Mouse (Mus musculus): ENCODE measurements around the gene Nt5c3b. TPM values are rescaled to one million over a fixed set of nuclear protein-coding genes. Genes with fewer than 3 reads are reported as not detected.

Gene Nt5c3b
- polyA plus RNA-seq, 1 experiment from 2014 or later: 167 TPM

Small RNAs within 50 kb of the gene (microRNA-seq; reads per million reads assigned to microRNA genes)
- gene Gm27374 (not detected), gene Mir7116 (0.74 reads per million)

Other genes with a start within 250 kb of the Nt5c3b start
- not detected in 2 replicates for gene Krt9, start 248.6 kb downstream of the Nt5c3b start, polyA plus RNA-seq (2015; fragmentation: Nextera tagmentation; extraction: Ambion mirVana)
- 574 and 670 TPM in 2 replicates for gene Krt14, start 234.3 kb downstream of the Nt5c3b start, polyA plus RNA-seq (2015; fragmentation: Nextera tagmentation; extraction: Ambion mirVana)
- gene Krt16, start 192.9 kb downstream of the Nt5c3b start, polyA plus RNA-seq (2015; fragmentation: Nextera tagmentation; extraction: Ambion mirVana): 0.33 and 0.45 TPM in 2 replicates
- gene Krt17, start 180.8 kb downstream of the Nt5c3b start, polyA plus RNA-seq (2015; fragmentation: Nextera tagmentation; extraction: Ambion mirVana): 161 and 186 TPM in 2 replicates
- 0.20 and 0.25 TPM in 2 replicates for gene Krt42, start 171.9 kb downstream of the Nt5c3b start, polyA plus RNA-seq (2015; fragmentation: Nextera tagmentation; extraction: Ambion mirVana)
- 1,424 and 1,667 TPM in 2 replicates for gene Eif1, start 121.9 kb downstream of the Nt5c3b start, polyA plus RNA-seq (2015; fragmentation: Nextera tagmentation; extraction: Ambion mirVana)
- gene Gast, start 107.4 kb downstream of the Nt5c3b start, polyA plus RNA-seq (2015; fragmentation: Nextera tagmentation; extraction: Ambion mirVana): 1.2 TPM in 1 of 2 replicates, not detected in the other
- gene Hap1, start 85.7 kb downstream of the Nt5c3b start, polyA plus RNA-seq (2015; fragmentation: Nextera tagmentation; extraction: Ambion mirVana): 5.9 and 7.6 TPM in 2 replicates
- gene Jup, start 44.0 kb downstream of the Nt5c3b start, polyA plus RNA-seq (2015; fragmentation: Nextera tagmentation; extraction: Ambion mirVana): 104 TPM in 2 replicates
- gene P3h4, start 27.0 kb downstream of the Nt5c3b start, polyA plus RNA-seq (2015; fragmentation: Nextera tagmentation; extraction: Ambion mirVana): 52.2 and 57.2 TPM in 2 replicates
- 125 and 134 TPM in 2 replicates for gene Fkbp10, start 26.1 kb downstream of the Nt5c3b start, polyA plus RNA-seq (2015; fragmentation: Nextera tagmentation; extraction: Ambion mirVana)
- 1.1 and 1.7 TPM in 2 replicates for gene Klhl10, start 109 bp upstream of the Nt5c3b start, polyA plus RNA-seq (2015; fragmentation: Nextera tagmentation; extraction: Ambion mirVana)
- gene Klhl11, start 30.9 kb upstream of the Nt5c3b start, polyA plus RNA-seq (2015; fragmentation: Nextera tagmentation; extraction: Ambion mirVana): 12.0 and 12.6 TPM in 2 replicates
- 138 and 141 TPM in 2 replicates for gene Acly, start 86.2 kb upstream of the Nt5c3b start, polyA plus RNA-seq (2015; fragmentation: Nextera tagmentation; extraction: Ambion mirVana)
- 0.66 and 0.80 TPM in 2 replicates for gene Ttc25, start 103.8 kb upstream of the Nt5c3b start, polyA plus RNA-seq (2015; fragmentation: Nextera tagmentation; extraction: Ambion mirVana)
- 28.0 and 31.4 TPM in 2 replicates for gene Cnp, start 133.1 kb upstream of the Nt5c3b start, polyA plus RNA-seq (2015; fragmentation: Nextera tagmentation; extraction: Ambion mirVana)
- 78.9 and 79.0 TPM in 2 replicates for gene Nkiras2, start 177.4 kb upstream of the Nt5c3b start, polyA plus RNA-seq (2015; fragmentation: Nextera tagmentation; extraction: Ambion mirVana)
- 277 and 293 TPM in 2 replicates for gene Dnajc7, start 178.4 kb upstream of the Nt5c3b start, polyA plus RNA-seq (2015; fragmentation: Nextera tagmentation; extraction: Ambion mirVana)